Comparison of ENCODE assay signal across 11 mouse cellular contexts in the genomic region with DNA sequence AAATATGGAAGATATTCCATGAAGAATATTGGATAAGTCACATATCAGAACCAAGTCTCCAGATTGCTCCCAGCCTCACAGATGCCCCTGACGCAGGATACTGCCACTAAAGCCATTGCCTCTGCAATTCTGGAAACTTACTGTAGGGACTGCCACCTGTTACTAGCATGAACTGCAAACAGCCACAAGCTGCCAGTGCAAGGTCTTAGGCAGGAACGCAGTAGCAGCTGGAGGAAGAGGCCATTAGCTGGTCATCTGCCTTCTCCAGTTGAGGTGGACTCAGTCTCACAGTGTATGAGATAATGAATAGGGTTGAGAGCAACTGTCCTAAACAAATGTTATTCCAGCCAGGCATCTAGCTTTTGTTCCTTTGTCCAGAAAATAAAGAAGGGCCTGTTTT.
DNase-seq lines count a peak whose midpoint lies in the region; ATAC-seq and TF ChIP-seq lines count a peak whose summit lies in the region.
"Had no signal": no experiment of that assay in that cellular context is flagged by ENCODE, and none has a peak within 500 bp of the region (broad histone marks: within the 10 kb centered on the region; RNA-seq: fewer than 3 reads in every experiment).

No protein-coding gene starts in this region.

- H3K4me1 ChIP-seq in heart, embryonic 16.5 days (ENCODE audit: control insufficient read depth, insufficient read depth, low read length): peaks cover 28% of the 10 kb centered on the region
- H3K4me1 ChIP-seq in lung, postnatal 0 days (ENCODE audit: insufficient read depth, low read depth, low read length): no peaks in the 10 kb centered on the region
- H3K4me1 ChIP-seq in forebrain, embryonic 14.5 days (ENCODE audit: control insufficient read depth, insufficient read depth, low read length): peaks cover 10% of the 10 kb centered on the region; the same call in 1 of the 2 replicates
- peaks cover 18% of the 10 kb centered on the region for H3K4me1 ChIP-seq in midbrain, embryonic 12.5 days

- no peak overlapping the region for H3K4me2 ChIP-seq in heart, embryonic 16.5 days (ENCODE audit: low read depth, low read length)
- no peak overlapping the region for H3K4me2 ChIP-seq in lung, postnatal 0 days (replicated peaks; ENCODE audit: low read depth, low read length)
- H3K4me2 ChIP-seq in forebrain, embryonic 14.5 days (ENCODE audit: low read length): no peak overlapping the region
- no peak overlapping the region for H3K4me2 ChIP-seq in midbrain, embryonic 12.5 days (replicated peaks)

- H3K36me3 ChIP-seq in heart, embryonic 16.5 days (ENCODE audit: control insufficient read depth, insufficient read depth): no peaks in the 10 kb centered on the region
- no peaks in the 10 kb centered on the region for H3K36me3 ChIP-seq in lung, postnatal 0 days (ENCODE audit: insufficient read depth, low read length)
- no peaks in the 10 kb centered on the region for H3K36me3 ChIP-seq in forebrain, embryonic 14.5 days (ENCODE audit: control insufficient read depth, insufficient read depth, low read length)
- no peaks in the 10 kb centered on the region for H3K36me3 ChIP-seq in midbrain, embryonic 12.5 days

- no peaks in the 10 kb centered on the region for H3K9me3 ChIP-seq in heart, embryonic 16.5 days (replicated peaks; ENCODE audit: control insufficient read depth, low read length)
- H3K9me3 ChIP-seq in lung, postnatal 0 days (ENCODE audit: low read length): no peaks in the 10 kb centered on the region
- H3K9me3 ChIP-seq in forebrain, embryonic 14.5 days (replicated peaks; ENCODE audit: control insufficient read depth, low read length): no peaks in the 10 kb centered on the region
- H3K9me3 ChIP-seq in midbrain, embryonic 12.5 days: no peaks in the 10 kb centered on the region

- no peak overlapping the region for H3K9ac ChIP-seq in heart, embryonic 16.5 days (ENCODE audit: low read length)
- no peak overlapping the region for H3K9ac ChIP-seq in lung, postnatal 0 days (replicated peaks; ENCODE audit: low read depth)
- no peak overlapping the region for H3K9ac ChIP-seq in forebrain, embryonic 14.5 days (ENCODE audit: low read length)
- no peak overlapping the region for H3K9ac ChIP-seq in midbrain, embryonic 12.5 days (replicated peaks)

- peak overlapping the region; percentile 88 for H3K27ac ChIP-seq in heart, embryonic 16.5 days (ENCODE audit: low read length)
- H3K27ac ChIP-seq in lung, postnatal 0 days (ENCODE audit: low read length): peak overlapping the region; percentile 43; the same call in 1 of the 2 replicates
- H3K27ac ChIP-seq in forebrain, embryonic 14.5 days (ENCODE audit: low read depth, low read length): peak overlapping the region; percentile 68; the same call in 1 of the 2 replicates
- H3K27ac ChIP-seq in midbrain, embryonic 12.5 days (replicated peaks): peak overlapping the region; percentile 77

- TF ChIP-seq EP300 in lung, postnatal 0 days (IDR thresholded peaks at IDR 0.05): no peak

- WGBS in heart, embryonic 16.5 days: 73% methylated on average over 2 of the region's 2 CpGs
- WGBS in lung, postnatal 0 days: 59% methylated on average over 2 of the region's 2 CpGs
- 72% methylated on average over 2 of the region's 2 CpGs for WGBS in forebrain, embryonic 14.5 days
- 67% methylated on average over 2 of the region's 2 CpGs for WGBS in midbrain, embryonic 12.5 days

- intact Hi-C loops in heart, postnatal 25 days (cut with DNase I): no loop called here

- no peaks in the 10 kb centered on the region for H3K27me3 ChIP-seq in heart, embryonic 16.5 days (ENCODE audit: control insufficient read depth, insufficient read depth, low read length)
- no peaks in the 10 kb centered on the region for H3K27me3 ChIP-seq in lung, postnatal 0 days (replicated peaks; ENCODE audit: insufficient read depth, low read length)
- H3K27me3 ChIP-seq in forebrain, embryonic 14.5 days (replicated peaks; ENCODE audit: control insufficient read depth, insufficient read depth, low read length): no peaks in the 10 kb centered on the region
- H3K27me3 ChIP-seq in midbrain, embryonic 12.5 days: peaks cover 52% of the 10 kb centered on the region

- DNase-seq in heart, postnatal 25 days (ENCODE audit: low spot score): no peak
- no peak for DNase-seq in lung, postnatal 0 days (ENCODE audit: low spot score)
- DNase-seq in lung, postnatal 36 days: no peak
- no peak for DNase-seq in forebrain, embryonic 14.5 days (ENCODE audit: low spot score)
- no peak for DNase-seq in adrenal gland, postnatal 25 days
- DNase-seq in adrenal gland, adult 2 months: no peak
- DNase-seq: cerebellum, postnatal 36 days; gastrocnemius, postnatal 10 days had no signal

- TF ChIP-seq CTCF in lung, postnatal 0 days (IDR thresholded peaks at IDR 0.05): no peak

- no peak for ATAC-seq in heart, embryonic 16.5 days (replicated peaks; ENCODE audit: extremely low read depth, insufficient read depth, low FRiP score)
- no peak for ATAC-seq in lung, postnatal 0 days
- no peak for ATAC-seq in forebrain, embryonic 14.5 days
- ATAC-seq in midbrain, embryonic 12.5 days (ENCODE audit: low FRiP score, low read depth): no peak
- ATAC-seq: CD4-positive, CD25-positive, alpha-beta regulatory T cell, adult 4 months had no signal

- H3K4me3 ChIP-seq in heart, embryonic 16.5 days (ENCODE audit: low read length): no peak overlapping the region
- H3K4me3 ChIP-seq in lung, postnatal 0 days (ENCODE audit: low read depth, low read length): no peak overlapping the region
- no peak overlapping the region for H3K4me3 ChIP-seq in forebrain, embryonic 14.5 days (ENCODE audit: low read depth, low read length)
- no peak overlapping the region for H3K4me3 ChIP-seq in midbrain, embryonic 12.5 days
